Mouse (Mus musculus): ENCODE measurements around the gene Wtap. TPM values are rescaled to one million over a fixed set of nuclear protein-coding genes. Genes with fewer than 3 reads are reported as not detected.
"Not testable (repeated sequence)": the region's sequence is repeated elsewhere in the genome, so short reads cannot be mapped to it uniquely, and the experiment has no call there.

Wtap gene
- total RNA-seq (2015) (114 and 116 TPM in 2 replicates), total RNA-seq (2017) (246 and 306 TPM in 2 replicates)

GRCm38 (mm10) chr17:12994069-12994468 is at the start of gene Wtap:
Wtap (minus strand) TSS chr17:12994169.
- ATAC-seq (ENCODE audit: poor library complexity, severe bottlenecking) = no peak

DNA sequence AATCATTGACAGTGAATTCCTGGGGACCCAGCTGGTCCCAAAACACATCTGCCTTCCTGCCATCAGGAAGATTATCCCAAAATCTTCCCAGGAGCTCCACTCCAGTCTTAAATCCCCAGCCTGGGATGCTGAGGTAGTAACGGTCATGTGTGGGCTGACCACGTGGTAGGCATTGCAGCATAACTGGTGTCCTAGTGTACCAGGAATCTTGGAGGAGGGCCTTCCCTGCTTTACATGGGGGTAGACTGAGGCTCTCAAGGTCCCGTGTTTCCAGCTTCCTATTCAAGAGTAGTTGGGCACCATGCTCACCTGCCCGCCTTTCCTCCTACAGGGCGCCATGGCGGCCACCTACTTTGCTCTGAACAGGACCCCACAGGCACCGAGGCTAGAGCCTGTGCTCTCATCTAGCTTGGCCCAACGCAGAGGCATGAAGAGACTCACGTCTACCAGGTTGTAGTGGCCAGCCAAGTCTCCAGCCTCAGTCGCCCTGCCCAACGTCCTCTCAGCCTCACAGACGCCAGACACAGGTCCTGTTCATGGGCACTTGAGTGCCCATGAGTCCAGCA is 42.7 kb upstream of the Wtap start:
- ATAC-seq (ENCODE audit: poor library complexity, severe bottlenecking) = not testable (repeated sequence)

DNA sequence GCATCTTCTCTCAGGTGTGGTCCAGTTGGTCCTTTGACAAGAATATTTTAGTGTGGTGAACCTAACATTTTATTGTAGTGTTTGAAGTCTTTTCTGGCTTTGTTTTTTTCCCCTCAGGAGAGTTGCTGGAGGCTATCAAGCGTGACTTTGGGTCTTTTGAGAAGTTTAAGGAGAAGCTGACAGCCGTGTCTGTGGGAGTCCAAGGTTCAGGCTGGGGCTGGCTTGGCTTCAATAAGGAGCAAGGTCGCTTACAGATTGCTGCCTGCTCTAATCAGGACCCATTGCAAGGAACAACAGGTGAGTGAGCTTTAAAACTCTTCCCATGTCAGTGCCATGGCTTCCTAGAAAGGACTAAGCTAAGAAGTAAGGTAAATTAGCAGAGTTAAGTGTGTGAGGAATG is 19.3 kb upstream of the Wtap start:
- no peak for ATAC-seq (ENCODE audit: poor library complexity, severe bottlenecking)

DNA sequence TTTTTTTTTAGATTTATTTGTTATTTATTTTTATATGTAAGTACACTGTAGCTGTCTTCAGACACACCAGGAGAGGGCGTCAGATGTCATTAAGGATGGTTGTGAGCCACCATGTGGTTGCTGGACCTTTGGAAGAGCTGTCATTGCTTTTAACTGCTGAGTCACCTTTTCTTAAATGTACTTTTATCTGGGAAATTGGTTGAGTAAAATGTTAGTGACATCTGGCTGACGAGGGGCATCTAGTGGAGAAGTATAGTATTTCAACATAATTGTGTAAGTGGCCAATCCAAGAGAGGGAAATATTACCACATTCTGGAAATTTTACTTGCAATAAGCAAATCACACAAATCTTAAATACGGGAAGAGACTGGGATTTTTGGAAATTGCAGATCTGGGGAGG is 15.9 kb upstream of the Wtap start:
- peak; percentile 46 for ATAC-seq (ENCODE audit: poor library complexity, severe bottlenecking)

DNA sequence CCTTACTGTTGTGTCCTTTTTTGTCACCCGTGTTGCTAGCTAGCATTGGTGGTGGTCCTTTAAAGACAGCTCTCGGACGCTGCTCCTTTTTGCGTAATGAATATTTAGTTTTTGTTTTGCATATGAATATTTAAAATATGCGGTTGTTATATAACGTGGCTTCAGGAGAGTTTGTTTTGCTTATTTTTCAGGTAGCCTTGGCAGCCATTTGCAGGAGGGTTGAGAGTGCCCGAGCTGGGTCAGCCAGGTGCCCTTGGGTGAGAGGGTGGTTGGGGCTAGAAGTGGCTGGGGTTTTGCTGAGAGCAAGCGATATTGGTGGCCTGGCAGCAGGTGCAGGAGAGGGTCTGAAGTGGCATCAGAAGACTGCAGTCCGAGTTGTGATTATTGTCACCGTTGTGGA is 14.6 kb upstream of the Wtap start:
- ATAC-seq (ENCODE audit: poor library complexity, severe bottlenecking) = no peak

DNA sequence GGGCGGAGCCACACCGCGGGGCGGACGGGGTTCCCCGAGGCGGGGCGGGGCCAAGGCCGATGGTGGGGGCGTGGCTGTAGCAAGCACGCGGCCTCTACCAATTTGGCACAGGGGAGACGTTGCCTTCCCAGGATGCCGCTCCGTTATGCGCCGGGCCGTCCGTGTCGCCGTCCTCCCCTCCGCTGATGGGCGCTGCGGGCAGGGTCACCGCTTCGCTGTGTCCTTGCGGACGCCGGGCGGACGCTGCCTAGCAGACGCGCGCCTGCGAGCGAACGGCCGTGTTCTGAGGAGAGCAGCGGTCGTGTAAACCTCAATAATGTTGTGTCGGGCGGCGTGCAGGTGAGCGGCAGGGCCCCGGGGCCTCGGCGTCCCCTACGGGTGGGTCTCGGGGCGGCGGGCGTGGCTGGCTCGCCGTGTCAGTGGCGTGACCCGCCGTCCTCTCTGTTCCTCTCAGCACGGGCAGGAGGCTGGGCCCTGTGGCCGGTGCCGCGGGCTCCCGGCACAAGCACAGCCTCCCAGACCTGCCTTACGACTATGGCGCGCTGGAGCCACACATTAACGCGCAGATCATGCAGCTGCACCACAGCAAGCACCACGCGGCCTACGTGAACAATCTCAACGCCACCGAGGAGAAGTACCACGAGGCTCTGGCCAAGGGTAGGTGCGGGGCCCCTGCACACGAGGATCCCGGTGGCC is 13.9 kb upstream of the Wtap start:
- ATAC-seq (ENCODE audit: poor library complexity, severe bottlenecking) = peak; percentile 97

DNA sequence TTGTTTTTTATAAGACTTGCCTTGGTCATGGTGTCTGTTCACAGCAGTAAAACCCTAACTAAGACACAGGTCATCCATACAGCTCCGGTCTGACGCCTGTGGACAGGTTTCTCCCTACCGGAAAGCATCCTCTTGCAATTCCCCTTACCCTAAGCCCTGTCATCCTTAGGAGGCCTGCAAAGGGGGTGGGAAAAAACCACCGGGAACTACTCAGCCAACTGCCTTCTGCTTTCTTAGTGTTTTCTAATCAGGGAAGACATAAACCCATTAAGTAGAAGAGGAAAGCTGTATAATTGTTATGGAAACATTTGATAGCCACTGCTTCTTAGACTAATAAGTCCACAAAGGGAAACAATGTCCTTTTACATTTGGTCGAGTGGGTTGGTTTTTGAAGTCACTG is 13.0 kb upstream of the Wtap start:
- ATAC-seq (ENCODE audit: poor library complexity, severe bottlenecking) = no peak

DNA sequence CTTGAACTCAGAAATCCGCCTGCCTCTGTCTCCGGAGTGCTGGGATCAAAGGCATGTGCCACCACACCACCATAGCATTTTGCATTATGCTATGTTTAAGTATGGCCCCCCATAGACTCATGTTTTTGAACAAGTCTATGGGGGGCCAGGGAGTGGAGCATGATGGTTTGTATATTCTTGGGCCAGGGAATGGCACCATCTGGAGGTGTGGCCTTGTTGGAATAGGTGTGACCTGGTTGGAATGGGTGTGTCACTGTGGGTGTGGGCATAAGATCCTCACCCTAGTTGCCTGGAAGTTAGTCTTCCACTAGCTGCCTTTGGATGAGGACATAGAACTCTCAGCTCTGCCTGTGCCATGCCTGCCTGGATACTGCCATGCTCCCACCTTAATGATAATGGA is 12.6 kb upstream of the Wtap start, which contains the start of gene Sod2:
Gene Sod2, plus strand, starts transcription at position 301 of the 400 bp plus-strand sequence.
- ATAC-seq (ENCODE audit: poor library complexity, severe bottlenecking) = not testable (repeated sequence)

DNA sequence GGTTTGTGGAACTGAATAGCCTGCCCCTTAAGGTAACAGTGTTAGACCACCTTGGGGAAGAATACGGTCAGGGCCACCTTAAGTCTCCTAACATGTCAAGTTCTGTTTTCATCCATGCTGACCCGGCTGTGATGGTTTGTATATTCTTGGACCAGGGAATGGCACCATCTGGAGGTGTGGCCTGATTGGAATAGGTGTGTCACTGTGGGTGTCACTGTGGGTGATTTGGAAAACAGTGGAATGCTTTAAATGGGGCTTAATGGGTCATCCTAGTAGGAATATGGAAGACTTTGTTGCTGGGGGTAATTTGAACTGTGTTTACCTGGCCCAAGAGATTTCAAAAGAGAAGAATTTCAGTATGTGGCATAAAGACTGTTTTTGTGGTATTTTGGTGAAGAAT is 10.5 kb upstream of the Wtap start:
- ATAC-seq (ENCODE audit: poor library complexity, severe bottlenecking) = not testable (repeated sequence)

GRCm38 (mm10) chr17:13002243-13002642 is 8.3 kb upstream of the Wtap start:
- not testable (repeated sequence) for ATAC-seq (ENCODE audit: poor library complexity, severe bottlenecking)

GRCm38 (mm10) chr17:12999069-12999468 is 5.1 kb upstream of the Wtap start:
- ATAC-seq (ENCODE audit: poor library complexity, severe bottlenecking) = no peak

DNA sequence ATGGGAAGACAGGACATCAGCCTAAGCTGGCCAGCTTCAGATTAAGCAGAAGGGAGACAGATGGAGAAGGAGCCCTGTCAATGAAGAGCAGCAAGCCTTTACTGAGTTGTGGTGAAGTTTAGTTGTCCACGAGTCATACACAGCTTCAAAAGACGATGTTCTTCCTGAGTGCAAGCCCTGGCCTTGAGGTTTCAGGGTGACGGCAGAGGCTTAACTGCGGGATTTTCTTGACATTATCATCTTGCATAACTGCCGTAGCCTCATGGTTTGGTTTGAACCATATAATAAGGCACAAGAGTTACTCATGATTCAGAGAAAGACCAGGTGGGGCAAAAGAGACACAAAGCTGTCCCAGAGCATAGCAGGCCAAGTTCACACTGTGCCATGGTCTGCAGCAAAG is 3.9 kb upstream of the Wtap start:
- ATAC-seq (ENCODE audit: poor library complexity, severe bottlenecking) = no peak

GRCm38 (mm10) chr17:12996345-12996744 is 2.4 kb upstream of the Wtap start:
- ATAC-seq (ENCODE audit: poor library complexity, severe bottlenecking) = no peak

DNA sequence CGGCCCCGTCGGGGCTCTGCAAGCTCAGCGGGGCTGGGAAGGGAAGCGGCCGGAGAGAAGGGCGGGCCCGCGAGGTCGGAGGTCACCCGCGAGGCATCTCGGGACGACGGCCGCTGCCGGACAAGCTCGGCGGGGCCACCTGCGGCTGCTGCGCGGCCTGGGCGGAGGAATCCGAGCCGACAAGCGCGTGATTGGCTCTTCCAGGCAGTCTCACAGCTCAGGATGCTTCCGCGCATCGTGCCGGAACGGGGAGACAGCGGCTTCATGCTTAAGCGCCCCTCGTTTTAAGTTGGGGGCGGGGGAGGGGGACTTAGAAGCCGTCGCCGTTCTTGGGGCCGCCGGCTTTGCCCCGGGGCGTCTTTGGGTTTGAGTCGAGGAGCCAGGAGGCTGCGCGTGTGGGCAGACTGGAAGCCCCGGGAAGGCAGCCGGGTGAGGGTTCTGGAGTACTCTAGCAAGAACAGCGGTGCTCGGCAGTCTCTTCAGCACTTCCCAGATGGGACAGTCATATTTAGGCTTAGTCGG is 1.4 kb downstream of the Wtap start:
- ATAC-seq (ENCODE audit: poor library complexity, severe bottlenecking) = peak; percentile 90

- ATAC-seq (ENCODE audit: poor library complexity, severe bottlenecking) = peak; percentile 61
Observed at GRCm38 (mm10) chr17:12991635-12992358, 2.2 kb downstream of the Wtap start.

DNA sequence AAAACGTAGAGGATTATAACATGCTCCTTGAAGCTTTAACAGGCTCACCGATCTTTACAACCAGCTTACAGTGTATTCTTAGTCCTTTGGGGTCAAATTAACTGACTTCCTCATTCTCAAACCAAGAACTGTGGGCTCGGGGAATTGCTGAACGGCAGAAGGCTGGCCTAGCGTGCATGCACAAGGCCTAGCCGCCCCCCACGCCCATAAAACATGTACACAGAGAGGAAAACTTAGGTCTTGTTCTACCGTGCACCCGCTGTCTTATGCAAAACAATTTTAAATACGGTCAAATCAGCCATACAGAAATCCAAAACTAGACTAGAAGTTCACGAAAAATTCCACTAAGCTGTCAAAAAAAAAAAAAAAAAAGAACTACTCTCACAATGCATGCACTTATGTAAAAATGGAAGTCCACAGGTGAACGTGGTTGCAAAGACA is 2.8 kb downstream of the Wtap start:
- peak; percentile 43 for ATAC-seq (ENCODE audit: poor library complexity, severe bottlenecking)

GRCm38 (mm10) chr17:12990567-12991145 is 3.3 kb downstream of the Wtap start:
- no peak for ATAC-seq (ENCODE audit: poor library complexity, severe bottlenecking)

DNA sequence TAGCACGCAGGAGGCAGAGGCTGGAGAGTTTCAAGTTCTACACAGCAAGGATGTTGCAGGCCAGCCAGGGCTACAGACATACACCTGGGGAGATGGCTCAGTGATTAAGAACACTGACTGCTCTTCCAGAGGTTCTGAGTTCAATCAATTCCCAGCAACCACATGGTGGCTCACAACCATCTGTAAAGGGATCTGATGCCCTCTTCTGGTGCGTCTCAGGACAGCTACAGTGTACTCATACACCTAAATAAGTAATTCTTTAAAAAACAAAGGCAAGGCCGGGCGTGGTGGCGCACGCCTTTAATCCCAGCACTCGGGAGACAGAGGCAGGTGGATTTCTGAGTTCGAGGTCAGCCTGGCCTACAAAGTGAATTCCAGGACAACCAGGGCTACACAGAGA is 5.9 kb downstream of the Wtap start:
- ATAC-seq (ENCODE audit: poor library complexity, severe bottlenecking) = not testable (repeated sequence)

DNA sequence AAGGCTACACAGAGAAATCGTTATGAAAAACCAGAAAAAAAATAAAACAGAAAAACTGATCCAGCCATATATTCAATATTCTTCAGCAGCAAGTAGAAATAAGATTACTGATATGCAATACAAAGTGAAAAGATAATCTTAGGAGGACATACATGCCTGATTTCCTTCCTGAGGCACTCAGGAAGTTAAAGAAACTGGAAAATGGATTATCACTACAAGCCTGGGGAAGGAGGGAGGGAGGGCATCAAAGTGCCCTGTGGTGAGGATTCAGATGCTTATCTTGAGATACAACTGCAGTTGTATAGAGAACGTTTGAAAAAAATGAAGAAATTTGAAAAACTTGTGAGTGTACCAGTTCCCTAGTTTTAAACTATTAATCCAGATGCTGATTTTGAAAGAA is 10.0 kb downstream of the Wtap start:
- ATAC-seq (ENCODE audit: poor library complexity, severe bottlenecking) = no peak

- no peak for ATAC-seq (ENCODE audit: poor library complexity, severe bottlenecking)
Observed at GRCm38 (mm10) chr17:12978546-12978945, 15.4 kb downstream of the Wtap start.

GRCm38 (mm10) chr17:12973851-12974250 is 20.1 kb downstream of the Wtap start:
- no peak for ATAC-seq (ENCODE audit: poor library complexity, severe bottlenecking)

All from megakaryocyte, adult 5-6 weeks (primary cell).